Mouse (Mus musculus) intestine, embryonic 15.5 days (tissue): ENCODE measurements at regions not wholly inside any gene's neighbourhood (a gene's known extent, or its start where the extent isn't known, plus 50 kb on each side); places are given as distances from the start of the nearest gene placed in this dataset.

Experiments used
- ATAC-seq: fragments of 200-750 bp; cut with Nextera tagmentation; 2 replicates; pipeline ENCODE4 v1.8.0; 2017; ENCODE audit warnings: moderate TSS enrichment, moderate library complexity
- H3K27ac ChIP-seq: fragments of 300-500 bp; sonication (generic); 2 replicates; pipeline ENCODE4 v1.5.1; 2015; ENCODE audit warnings: mild to moderate bottlenecking, inconsistent platforms
- H3K27me3 ChIP-seq: fragments of 300-500 bp; sonication (generic); replicated peaks from 2 replicates; pipeline ENCODE4 v1.6.1; 2015; ENCODE audit warnings: inconsistent platforms
- H3K36me3 ChIP-seq: fragments of 300-500 bp; sonication (generic); 2 replicates; pipeline ENCODE4 v1.6.1; 2015; ENCODE audit warnings: inconsistent platforms
- H3K4me1 ChIP-seq: fragments of 300-500 bp; sonication (generic); replicated peaks from 2 replicates; pipeline ENCODE4 v1.6.1; 2015; ENCODE audit warnings: inconsistent platforms
- H3K4me2 ChIP-seq: fragments of 300-500 bp; sonication (generic); replicated peaks from 2 replicates; pipeline ENCODE4 v1.6.1; 2015; ENCODE audit warnings: mild to moderate bottlenecking, inconsistent platforms
- H3K4me3 ChIP-seq: fragments of 300-500 bp; sonication (generic); replicated peaks from 2 replicates; pipeline ENCODE4 v1.5.1; 2015; ENCODE audit warnings: inconsistent platforms
- H3K9ac ChIP-seq: fragments of 300-500 bp; sonication (generic); 2 replicates; pipeline ENCODE4 v1.6.1; 2015; ENCODE audit warnings: inconsistent platforms
- H3K9me3 ChIP-seq: fragments of 300-500 bp; sonication (generic); 2 replicates; pipeline ENCODE4 v1.6.1; 2016; ENCODE audit warnings: inconsistent platforms
- WGBS: fragments of 180-500 bp; shearing (Covaris S2); methylation state at CpG from one replicate; pipeline ENCODE4 v1.1.7; 2015; 5-methylcytosine and 5-hydroxymethylcytosine counted together

- Histone ChIP-seq H3K27me3 (no peaks in the 10 kb centered on the region), H3K4me2 (no peak overlapping the region), H3K27ac (no peak overlapping the region), H3K4me3 (no peak overlapping the region), H3K9me3 (no peaks in the 10 kb centered on the region), H3K9ac (no peak overlapping the region), H3K36me3 (no peaks in the 10 kb centered on the region), H3K4me1 (no peaks in the 10 kb centered on the region)
- ATAC-seq, result no peak
- 67% methylated on average over 5 of the region's 5 CpGs for WGBS
Measured at GRCm38 (mm10) chr3:40254376-40254775, 276.7 kb upstream of the Intu start.

- no peaks in the 10 kb centered on the region for H3K4me1 ChIP-seq
- H3K27ac ChIP-seq, result no peak overlapping the region
- no peak for ATAC-seq
- H3K4me3 ChIP-seq, result no peak overlapping the region
- WGBS, result 61% methylated on average over 7 of the region's 7 CpGs
- no peak overlapping the region for H3K4me2 ChIP-seq
- no peaks in the 10 kb centered on the region for H3K36me3 ChIP-seq
- no peak overlapping the region for H3K9ac ChIP-seq
- H3K27me3 ChIP-seq, result no peaks in the 10 kb centered on the region
- no peaks in the 10 kb centered on the region for H3K9me3 ChIP-seq
Measured at GRCm38 (mm10) chr3:40262536-40262935, 268.6 kb upstream of the Intu start.

- H3K27ac ChIP-seq, result no peak overlapping the region
- ATAC-seq, result no peak
- no peak overlapping the region for H3K4me2 ChIP-seq
- no peaks in the 10 kb centered on the region for H3K4me1 ChIP-seq
- H3K4me3 ChIP-seq, result no peak overlapping the region
- H3K9ac ChIP-seq, result no peak overlapping the region
- no peaks in the 10 kb centered on the region for H3K9me3 ChIP-seq
- H3K27me3 ChIP-seq, result no peaks in the 10 kb centered on the region
- 89% methylated on average over 1 of the region's 1 CpGs for WGBS
- no peaks in the 10 kb centered on the region for H3K36me3 ChIP-seq
Measured at GRCm38 (mm10) chr3:40267514-40267913, 263.6 kb upstream of the Intu start.

GRCm38 (mm10) chr3:40282926-40283325 is 248.2 kb upstream of the Intu start:
- 60% methylated on average over 1 of the region's 1 CpGs for WGBS
- H3K9ac ChIP-seq, result no peak overlapping the region
- no peak overlapping the region for H3K4me3 ChIP-seq
- H3K27ac ChIP-seq, result no peak overlapping the region
- H3K27me3 ChIP-seq, result no peaks in the 10 kb centered on the region
- no peak overlapping the region for H3K4me2 ChIP-seq
- no peaks in the 10 kb centered on the region for H3K36me3 ChIP-seq
- H3K9me3 ChIP-seq, result no peaks in the 10 kb centered on the region
- H3K4me1 ChIP-seq, result no peaks in the 10 kb centered on the region
- ATAC-seq, result no peak

GRCm38 (mm10) chr3:40286959-40287710 is 244.0 kb upstream of the Intu start:
- 53% methylated on average over 7 of the region's 7 CpGs for WGBS
- no peaks in the 10 kb centered on the region for H3K27me3 ChIP-seq
- no peaks in the 10 kb centered on the region for H3K36me3 ChIP-seq
- H3K9ac ChIP-seq, result no peak overlapping the region
- no peaks in the 10 kb centered on the region for H3K4me1 ChIP-seq
- no peak overlapping the region for H3K27ac ChIP-seq
- no peak overlapping the region for H3K4me2 ChIP-seq
- H3K4me3 ChIP-seq, result no peak overlapping the region
- no peaks in the 10 kb centered on the region for H3K9me3 ChIP-seq
- ATAC-seq, result no peak

GRCm38 (mm10) chr3:40297120-40297519 is 234.0 kb upstream of the Intu start:
- Histone ChIP-seq H3K27ac (no peak overlapping the region), H3K9me3 (no peaks in the 10 kb centered on the region), H3K36me3 (no peaks in the 10 kb centered on the region), H3K4me3 (no peak overlapping the region), H3K9ac (no peak overlapping the region), H3K27me3 (no peaks in the 10 kb centered on the region), H3K4me2 (no peak overlapping the region), H3K4me1 (no peaks in the 10 kb centered on the region)
- ATAC-seq, result no peak

- H3K27me3 ChIP-seq, result no peaks in the 10 kb centered on the region
- H3K27ac ChIP-seq, result no peak overlapping the region
- WGBS, result 76% methylated on average over 5 of the region's 5 CpGs
- H3K4me2 ChIP-seq, result no peak overlapping the region
- ATAC-seq, result no peak
- no peaks in the 10 kb centered on the region for H3K9me3 ChIP-seq
- H3K36me3 ChIP-seq, result no peaks in the 10 kb centered on the region
- no peaks in the 10 kb centered on the region for H3K4me1 ChIP-seq
- H3K9ac ChIP-seq, result no peak overlapping the region
- no peak overlapping the region for H3K4me3 ChIP-seq
Measured at GRCm38 (mm10) chr3:40320319-40320718, 210.8 kb upstream of the Intu start.

GRCm38 (mm10) chr3:40325872-40326803 is 204.9 kb upstream of the Intu start:
- no peak overlapping the region for H3K4me2 ChIP-seq
- ATAC-seq, result peak; percentile 72
- H3K4me3 ChIP-seq, result no peak overlapping the region
- no peak overlapping the region for H3K9ac ChIP-seq
- WGBS, result 83% methylated on average over 22 of the region's 22 CpGs
- H3K9me3 ChIP-seq, result no peaks in the 10 kb centered on the region
- H3K36me3 ChIP-seq, result no peaks in the 10 kb centered on the region
- no peaks in the 10 kb centered on the region for H3K4me1 ChIP-seq
- H3K27me3 ChIP-seq, result no peaks in the 10 kb centered on the region
- H3K27ac ChIP-seq, result no peak overlapping the region

GRCm38 (mm10) chr3:40339492-40340030 is 191.5 kb upstream of the Intu start:
- no peak overlapping the region for H3K4me2 ChIP-seq
- WGBS, result 86% methylated on average over 5 of the region's 5 CpGs
- no peak for ATAC-seq
- no peak overlapping the region for H3K27ac ChIP-seq
- H3K36me3 ChIP-seq, result no peaks in the 10 kb centered on the region
- H3K9ac ChIP-seq, result no peak overlapping the region
- H3K9me3 ChIP-seq, result no peaks in the 10 kb centered on the region
- no peak overlapping the region for H3K4me3 ChIP-seq
- H3K27me3 ChIP-seq, result no peaks in the 10 kb centered on the region
- H3K4me1 ChIP-seq, result no peaks in the 10 kb centered on the region

GRCm38 (mm10) chr3:40355103-40355502 is 176.0 kb upstream of the Intu start:
- 75% methylated on average over 4 of the region's 4 CpGs for WGBS
- no peaks in the 10 kb centered on the region for H3K9me3 ChIP-seq
- H3K9ac ChIP-seq, result no peak overlapping the region
- H3K4me1 ChIP-seq, result no peaks in the 10 kb centered on the region
- no peaks in the 10 kb centered on the region for H3K27me3 ChIP-seq
- H3K27ac ChIP-seq, result no peak overlapping the region
- H3K4me2 ChIP-seq, result no peak overlapping the region
- no peak overlapping the region for H3K4me3 ChIP-seq
- no peaks in the 10 kb centered on the region for H3K36me3 ChIP-seq
- ATAC-seq, result no peak

- 86% methylated on average over 4 of the region's 4 CpGs for WGBS
- Histone ChIP-seq H3K27ac (no peak overlapping the region), H3K4me3 (no peak overlapping the region), H3K4me1 (no peaks in the 10 kb centered on the region), H3K9ac (no peak overlapping the region), H3K9me3 (no peaks in the 10 kb centered on the region), H3K4me2 (no peak overlapping the region), H3K36me3 (no peaks in the 10 kb centered on the region), H3K27me3 (no peaks in the 10 kb centered on the region)
- ATAC-seq, result no peak
Measured at GRCm38 (mm10) chr3:40368421-40368820, 162.7 kb upstream of the Intu start.

- H3K9ac ChIP-seq, result no peak overlapping the region
- no peaks in the 10 kb centered on the region for H3K4me1 ChIP-seq
- no peaks in the 10 kb centered on the region for H3K36me3 ChIP-seq
- no peak for ATAC-seq
- no peaks in the 10 kb centered on the region for H3K9me3 ChIP-seq
- 65% methylated on average over 7 of the region's 7 CpGs for WGBS
- no peaks in the 10 kb centered on the region for H3K27me3 ChIP-seq
- no peak overlapping the region for H3K27ac ChIP-seq
- no peak overlapping the region for H3K4me3 ChIP-seq
- H3K4me2 ChIP-seq, result no peak overlapping the region
Measured at GRCm38 (mm10) chr3:40371411-40371810, 159.7 kb upstream of the Intu start.
